Mouse (Mus musculus) C2C12 (cell line): ENCODE data around the gene Txlna. TPM values are rescaled to one million over a fixed set of nuclear protein-coding genes. Genes with fewer than 3 reads are reported as not detected.

ENCODE experiments used
- H3K27me3 ChIP-seq: one replicate; pipeline ENCODE4 v1.6.1; 2011; ENCODE audit not compliant: control insufficient read depth, insufficient read depth, insufficient read length
- H3K36me3 ChIP-seq: one replicate; pipeline ENCODE4 v1.6.1; 2011; ENCODE audit not compliant: control insufficient read depth, insufficient read depth
- H3K4me3 ChIP-seq: one replicate; pipeline ENCODE4 v1.5.1; 2011; ENCODE audit warnings: mild to moderate bottlenecking, control low read depth; ENCODE audit not compliant: poor library complexity, insufficient read depth, severe bottlenecking
- H3K79me2 ChIP-seq: one replicate; pipeline ENCODE4 v1.6.1; 2011; ENCODE audit not compliant: control insufficient read depth, insufficient read depth
- H3K79me3 ChIP-seq: one replicate; pipeline ENCODE4 v1.6.1; 2011; ENCODE audit warnings: low read depth, control low read depth
- H3ac ChIP-seq: one replicate; pipeline ENCODE3; 2011; ENCODE audit warnings: low read depth; ENCODE audit not compliant: control insufficient read depth, insufficient read length
- CEBPB ChIP-seq: IDR thresholded peaks from one replicate; pipeline ENCODE4 v1.6.1; 2011; ENCODE audit warnings: low read depth, mild to moderate bottlenecking, control low read depth, moderate library complexity
- CTCF ChIP-seq: IDR thresholded peaks from one replicate; pipeline ENCODE4 v1.5.1; 2011; ENCODE audit not compliant: control insufficient read depth, insufficient read depth, insufficient read length
- FOSL1 ChIP-seq: IDR thresholded peaks from one replicate; pipeline ENCODE4 v1.8.0; 2011; ENCODE audit warnings: mild to moderate bottlenecking, low read length; ENCODE audit not compliant: poor library complexity, insufficient read depth, severe bottlenecking
- MAX ChIP-seq: IDR thresholded peaks from one replicate; pipeline ENCODE4 v1.6.1; 2011; ENCODE audit warnings: mild to moderate bottlenecking, control low read depth
- MYOD1 ChIP-seq: IDR thresholded peaks from one replicate; pipeline ENCODE4 v1.6.1; 2011; ENCODE audit warnings: low read depth; ENCODE audit not compliant: control insufficient read depth, insufficient read length
- MYOG ChIP-seq: IDR thresholded peaks from one replicate; pipeline ENCODE4 v1.6.1; 2011; ENCODE audit not compliant: control insufficient read depth, insufficient read length; ENCODE audit errors: extremely low read depth
- USF1 ChIP-seq: IDR thresholded peaks from one replicate; pipeline ENCODE4 v1.6.1; 2011; ENCODE audit warnings: low read depth, mild to moderate bottlenecking, control low read depth, moderate library complexity
- polyA plus RNA-seq: library from polyadenylated mRNA; unstranded; fragments of >200 nt; fragmentation: generic; extraction: Trizol; gene quantifications from one replicate; pipeline ENCODE4 v1.2.1, GENCODE M21; 2012; ENCODE audit warnings: missing spikeins

Txlna gene
- polyA plus RNA-seq, 1 experiment: 43.0 TPM

DNA sequence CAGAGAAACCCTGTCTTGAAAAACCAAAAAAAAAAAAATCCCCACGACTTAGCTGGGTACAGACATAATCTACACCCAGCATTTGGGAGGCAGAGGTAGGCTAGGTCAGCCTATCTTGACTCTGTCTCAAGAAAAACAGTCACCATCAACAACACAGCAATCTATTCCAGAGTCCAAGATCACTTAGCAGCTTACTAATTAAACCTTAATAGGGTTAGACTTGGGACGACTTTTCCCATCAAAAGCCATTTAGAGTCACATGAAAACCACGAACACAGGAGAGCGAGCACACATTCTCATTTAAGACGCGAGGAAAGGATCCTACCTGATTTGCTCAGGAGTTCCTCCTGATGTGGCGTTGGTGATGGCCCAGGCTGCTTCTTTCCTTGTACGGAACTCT is 9.5 kb upstream of the Txlna start:
- TF ChIP-seq FOSL1: no peak
- TF ChIP-seq MYOD1: no peak
- no peak for TF ChIP-seq CTCF
- TF ChIP-seq USF1: no peak
- TF ChIP-seq MAX: no peak
- Histone ChIP-seq H3ac (no peak overlapping the region), H3K36me3 (peaks cover 94% of the 10 kb centered on the region), H3K79me2 (no peaks in the 10 kb centered on the region), H3K4me3 (no peak overlapping the region), H3K79me3 (no peaks in the 10 kb centered on the region), H3K27me3 (no peaks in the 10 kb centered on the region)

- TF ChIP-seq MAX (no peak), CTCF (no peak), MYOD1 (no peak), FOSL1 (no peak), MYOG (no peak), CEBPB (no peak)
- Histone ChIP-seq H3K79me3 (no peaks in the 10 kb centered on the region), H3K4me3 (no peak overlapping the region), H3K79me2 (no peaks in the 10 kb centered on the region), H3K36me3 (peaks cover 85% of the 10 kb centered on the region), H3K27me3 (no peaks in the 10 kb centered on the region), H3ac (no peak overlapping the region)
Measured at GRCm38 (mm10) chr4:129648656-129649055, 7.8 kb upstream of the Txlna start.

- no peaks in the 10 kb centered on the region for H3K27me3 ChIP-seq
- no peak for TF ChIP-seq USF1
- no peak for TF ChIP-seq CTCF
- no peak for TF ChIP-seq FOSL1
- no peak for TF ChIP-seq MAX
- TF ChIP-seq MYOG: no peak
- TF ChIP-seq CEBPB: no peak
- TF ChIP-seq MYOD1: no peak
- peaks cover 51% of the 10 kb centered on the region for H3K36me3 ChIP-seq
- peaks cover 2% of the 10 kb centered on the region for H3K79me3 ChIP-seq
- no peak overlapping the region for H3ac ChIP-seq
- H3K4me3 ChIP-seq: no peak overlapping the region
- peaks cover 4% of the 10 kb centered on the region for H3K79me2 ChIP-seq
Measured at GRCm38 (mm10) chr4:129645204-129645603, 4.3 kb upstream of the Txlna start.

GRCm38 (mm10) chr4:129641756-129642155 is 891 bp upstream of the Txlna start:
- TF ChIP-seq MYOD1 (peak; percentile 9), MAX (no peak)
- H3K27me3 ChIP-seq: no peaks in the 10 kb centered on the region
- H3K79me3 ChIP-seq: peaks cover 25% of the 10 kb centered on the region
- H3ac ChIP-seq: peak overlapping the region; percentile 32
- H3K4me3 ChIP-seq: no peak overlapping the region
- peaks cover 36% of the 10 kb centered on the region for H3K79me2 ChIP-seq
- H3K36me3 ChIP-seq: peaks cover 48% of the 10 kb centered on the region

- Histone ChIP-seq H3K79me2 (peaks cover 46% of the 10 kb centered on the region), H3K79me3 (peaks cover 28% of the 10 kb centered on the region), H3K36me3 (peaks cover 44% of the 10 kb centered on the region), H3K27me3 (no peaks in the 10 kb centered on the region), H3K4me3 (peak overlapping the region; percentile 53), H3ac (peak overlapping the region; percentile 88)
- no peak for TF ChIP-seq MAX
- no peak for TF ChIP-seq CEBPB
- TF ChIP-seq USF1: no peak
- TF ChIP-seq CTCF: no peak
- TF ChIP-seq FOSL1: no peak
- no peak for TF ChIP-seq MYOG
- no peak for TF ChIP-seq MYOD1
Measured at GRCm38 (mm10) chr4:129640101-129640637, 696 bp downstream of the Txlna start.

DNA sequence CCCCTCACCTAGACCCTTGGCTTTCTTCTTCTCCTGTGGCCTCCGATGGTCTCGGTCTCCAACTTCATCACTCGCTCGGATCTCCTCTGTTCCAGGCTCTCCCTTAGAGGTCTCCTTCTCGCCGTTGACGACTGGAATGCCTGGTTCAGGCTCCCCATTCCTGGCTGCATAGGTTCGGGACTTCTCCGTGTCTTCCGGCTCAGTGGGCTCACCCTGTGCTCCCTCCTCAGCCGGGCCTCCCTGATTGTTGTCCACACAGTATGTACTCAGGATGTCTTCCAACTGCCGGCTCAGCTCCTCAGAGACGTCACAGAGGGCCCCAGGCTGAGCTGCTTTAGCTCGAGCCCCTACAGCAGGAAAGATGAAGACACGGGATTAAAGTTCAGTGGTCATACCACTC is 1.6 kb downstream of the Txlna start:
- Histone ChIP-seq H3ac (peak overlapping the region; percentile 46), H3K79me2 (peaks cover 46% of the 10 kb centered on the region), H3K36me3 (peaks cover 46% of the 10 kb centered on the region), H3K4me3 (no peak overlapping the region), H3K27me3 (no peaks in the 10 kb centered on the region), H3K79me3 (peaks cover 28% of the 10 kb centered on the region)
- no peak for TF ChIP-seq USF1
- TF ChIP-seq FOSL1: no peak
- TF ChIP-seq MYOG: no peak

DNA sequence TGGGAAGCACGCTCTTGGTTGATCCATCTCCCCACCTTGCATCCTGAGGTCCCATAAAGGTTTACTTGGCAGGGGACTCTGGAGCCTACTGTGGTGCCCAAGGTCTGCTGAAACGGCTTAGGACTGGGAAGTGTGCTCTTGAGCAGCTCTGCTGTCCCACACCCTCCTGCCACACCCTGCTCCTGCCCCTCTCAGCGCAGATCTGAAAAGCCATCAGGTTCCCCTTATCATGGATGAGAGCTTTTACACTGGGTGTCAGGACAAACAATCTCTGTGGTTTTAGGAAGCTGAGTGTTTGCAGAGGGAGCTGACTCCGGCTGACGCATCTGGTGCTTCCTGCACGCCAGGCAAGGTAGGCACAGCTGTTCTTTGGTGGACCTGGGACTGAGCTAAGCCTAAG is 7.0 kb downstream of the Txlna start:
- peaks cover 15% of the 10 kb centered on the region for H3K79me3 ChIP-seq
- no peak for TF ChIP-seq CTCF
- no peak for TF ChIP-seq FOSL1
- H3ac ChIP-seq: no peak overlapping the region
- no peaks in the 10 kb centered on the region for H3K27me3 ChIP-seq
- peaks cover 86% of the 10 kb centered on the region for H3K36me3 ChIP-seq
- H3K79me2 ChIP-seq: peaks cover 29% of the 10 kb centered on the region
- H3K4me3 ChIP-seq: no peak overlapping the region
